Mouse (Mus musculus) C2C12 (cell line): ENCODE results near the gene Unc13c. TPM values are rescaled to one million over a fixed set of nuclear protein-coding genes. Genes with fewer than 3 reads are reported as not detected.

Experiments used
- H3K27me3 ChIP-seq: one replicate; pipeline ENCODE4 v1.6.1; 2011; ENCODE audit not compliant: control insufficient read depth, insufficient read depth, insufficient read length
- H3K36me3 ChIP-seq: one replicate; pipeline ENCODE4 v1.6.1; 2011; ENCODE audit not compliant: control insufficient read depth, insufficient read depth
- H3K4me3 ChIP-seq: one replicate; pipeline ENCODE4 v1.5.1; 2011; ENCODE audit warnings: mild to moderate bottlenecking, control low read depth; ENCODE audit not compliant: poor library complexity, insufficient read depth, severe bottlenecking
- H3K79me2 ChIP-seq: one replicate; pipeline ENCODE4 v1.6.1; 2011; ENCODE audit not compliant: control insufficient read depth, insufficient read depth
- H3K79me3 ChIP-seq: one replicate; pipeline ENCODE4 v1.6.1; 2011; ENCODE audit warnings: low read depth, control low read depth
- H3ac ChIP-seq: one replicate; pipeline ENCODE3; 2011; ENCODE audit warnings: low read depth; ENCODE audit not compliant: control insufficient read depth, insufficient read length
- CEBPB ChIP-seq: IDR thresholded peaks from one replicate; pipeline ENCODE4 v1.6.1; 2011; ENCODE audit warnings: low read depth, mild to moderate bottlenecking, control low read depth, moderate library complexity
- CTCF ChIP-seq: IDR thresholded peaks from one replicate; pipeline ENCODE4 v1.5.1; 2011; ENCODE audit not compliant: control insufficient read depth, insufficient read depth, insufficient read length
- FOSL1 ChIP-seq: IDR thresholded peaks from one replicate; pipeline ENCODE4 v1.8.0; 2011; ENCODE audit warnings: mild to moderate bottlenecking, low read length; ENCODE audit not compliant: poor library complexity, insufficient read depth, severe bottlenecking
- MAX ChIP-seq: IDR thresholded peaks from one replicate; pipeline ENCODE4 v1.6.1; 2011; ENCODE audit warnings: mild to moderate bottlenecking, control low read depth
- MYOD1 ChIP-seq: IDR thresholded peaks from one replicate; pipeline ENCODE4 v1.6.1; 2011; ENCODE audit warnings: low read depth; ENCODE audit not compliant: control insufficient read depth, insufficient read length
- MYOG ChIP-seq: IDR thresholded peaks from one replicate; pipeline ENCODE4 v1.6.1; 2011; ENCODE audit not compliant: control insufficient read depth, insufficient read length; ENCODE audit errors: extremely low read depth
- USF1 ChIP-seq: IDR thresholded peaks from one replicate; pipeline ENCODE4 v1.6.1; 2011; ENCODE audit warnings: low read depth, mild to moderate bottlenecking, control low read depth, moderate library complexity
- polyA plus RNA-seq: library from polyadenylated mRNA; unstranded; fragments of >200 nt; fragmentation: generic; extraction: Trizol; gene quantifications from one replicate; pipeline ENCODE4 v1.2.1, GENCODE M21; 2012; ENCODE audit warnings: missing spikeins

Gene Unc13c
- polyA plus RNA-seq, 1 experiment = under 0.01 TPM

DNA sequence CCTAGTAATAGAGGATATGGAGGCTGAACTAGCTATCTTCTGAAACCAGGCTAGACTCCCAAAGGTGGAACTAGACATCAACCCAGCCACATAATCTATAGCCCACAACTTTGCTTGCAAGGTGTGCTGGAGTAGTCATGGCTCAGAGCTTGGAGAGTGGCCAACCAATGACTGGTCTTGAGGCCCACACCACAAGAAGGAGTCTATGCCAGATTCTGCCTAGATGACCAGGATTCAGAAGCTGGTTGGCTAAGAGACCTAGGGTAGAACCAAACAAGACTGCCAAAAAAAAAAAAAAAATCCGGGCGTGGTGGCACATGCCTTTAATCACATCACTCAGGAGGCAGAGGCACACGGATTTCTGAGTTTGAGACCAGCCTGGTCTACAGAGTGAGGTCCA lies 70.2 kb downstream of the Unc13c start:
- H3ac ChIP-seq = no peak overlapping the region
- no peak for TF ChIP-seq USF1
- TF ChIP-seq CTCF = no peak
- no peak for TF ChIP-seq CEBPB
- no peak for TF ChIP-seq MYOG
- no peak for TF ChIP-seq MAX
- TF ChIP-seq FOSL1 = no peak
- TF ChIP-seq MYOD1 = no peak
- no peaks in the 10 kb centered on the region for H3K36me3 ChIP-seq
- no peaks in the 10 kb centered on the region for H3K79me3 ChIP-seq
- H3K27me3 ChIP-seq = no peaks in the 10 kb centered on the region
- no peaks in the 10 kb centered on the region for H3K79me2 ChIP-seq
- no peak overlapping the region for H3K4me3 ChIP-seq

DNA sequence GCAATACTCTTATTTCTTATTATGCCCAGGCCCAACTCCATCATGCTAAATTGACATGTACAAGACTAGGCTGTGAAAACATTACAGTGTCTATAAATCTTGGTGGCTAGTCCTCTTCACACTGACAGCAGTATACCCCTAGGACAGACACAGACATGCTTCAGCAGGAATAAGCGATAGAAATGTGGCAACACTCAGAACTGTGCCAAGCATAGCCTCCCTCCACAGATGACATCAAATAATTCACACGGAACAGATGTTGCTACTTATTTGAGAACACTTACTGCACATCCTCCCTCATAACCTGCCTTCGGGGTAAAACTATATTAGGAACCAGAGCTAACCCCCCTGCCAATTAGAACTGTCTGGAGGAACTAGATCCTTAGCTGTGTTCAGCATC lies 72.6 kb downstream of the Unc13c start:
- TF ChIP-seq MAX = no peak
- no peak for TF ChIP-seq CEBPB
- Histone ChIP-seq H3K4me3 (no peak overlapping the region), H3K79me2 (no peaks in the 10 kb centered on the region), H3K27me3 (no peaks in the 10 kb centered on the region), H3K79me3 (no peaks in the 10 kb centered on the region), H3K36me3 (no peaks in the 10 kb centered on the region), H3ac (no peak overlapping the region)

DNA sequence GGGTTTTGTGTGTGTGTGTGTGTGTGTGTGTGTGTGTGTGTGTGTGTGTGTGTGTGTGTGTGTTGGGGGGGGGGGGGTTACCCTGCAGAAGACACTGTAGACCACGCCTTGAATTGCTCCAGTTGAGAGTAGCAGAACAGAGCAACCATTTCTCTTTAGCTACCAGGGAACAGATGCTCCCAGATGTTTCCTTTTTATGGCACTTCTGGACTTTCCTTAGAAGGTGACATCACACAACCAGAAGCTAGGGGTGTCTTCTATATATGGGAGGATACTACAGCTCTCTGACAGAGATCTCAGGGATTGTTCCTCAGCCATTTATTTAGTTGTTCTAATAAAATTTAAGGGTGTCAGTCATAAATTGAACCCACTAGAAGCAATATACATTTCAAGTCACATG lies 85.2 kb downstream of the Unc13c start:
- no peak for TF ChIP-seq MYOD1

DNA sequence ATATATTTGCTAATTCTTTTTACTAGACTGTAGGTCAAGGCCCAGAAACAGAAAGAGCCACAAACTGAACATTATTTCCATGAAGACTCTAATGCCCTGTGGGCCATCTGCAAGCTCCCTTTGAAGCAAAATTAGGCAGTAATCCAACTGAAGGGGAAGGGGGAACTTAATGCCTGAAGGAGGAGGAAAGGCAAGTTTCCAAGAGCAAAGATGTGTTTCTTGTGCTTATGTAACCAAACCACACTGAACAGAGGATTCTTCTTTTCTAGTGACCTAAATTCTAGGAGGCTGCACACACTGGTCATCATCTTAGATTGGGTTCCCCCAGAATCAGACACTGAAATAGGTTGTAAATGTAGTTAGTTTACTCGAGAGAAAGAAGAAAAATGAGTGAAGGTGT lies 85.6 kb downstream of the Unc13c start:
- H3K4me3 ChIP-seq = no peak overlapping the region
- H3K79me2 ChIP-seq = no peaks in the 10 kb centered on the region
- H3K27me3 ChIP-seq = no peaks in the 10 kb centered on the region
- TF ChIP-seq CEBPB (no peak), FOSL1 (no peak), USF1 (no peak), MAX (no peak), MYOG (no peak), MYOD1 (no peak), CTCF (no peak)
- H3K79me3 ChIP-seq = no peaks in the 10 kb centered on the region
- no peak overlapping the region for H3ac ChIP-seq
- no peaks in the 10 kb centered on the region for H3K36me3 ChIP-seq

More for the DNA sequence above, 85.2 kb downstream of the Unc13c start:
- Histone ChIP-seq H3K27me3 (no peaks in the 10 kb centered on the region), H3K79me3 (no peaks in the 10 kb centered on the region), H3K36me3 (no peaks in the 10 kb centered on the region), H3K4me3 (no peak overlapping the region), H3K79me2 (no peaks in the 10 kb centered on the region), H3ac (no peak overlapping the region)

DNA sequence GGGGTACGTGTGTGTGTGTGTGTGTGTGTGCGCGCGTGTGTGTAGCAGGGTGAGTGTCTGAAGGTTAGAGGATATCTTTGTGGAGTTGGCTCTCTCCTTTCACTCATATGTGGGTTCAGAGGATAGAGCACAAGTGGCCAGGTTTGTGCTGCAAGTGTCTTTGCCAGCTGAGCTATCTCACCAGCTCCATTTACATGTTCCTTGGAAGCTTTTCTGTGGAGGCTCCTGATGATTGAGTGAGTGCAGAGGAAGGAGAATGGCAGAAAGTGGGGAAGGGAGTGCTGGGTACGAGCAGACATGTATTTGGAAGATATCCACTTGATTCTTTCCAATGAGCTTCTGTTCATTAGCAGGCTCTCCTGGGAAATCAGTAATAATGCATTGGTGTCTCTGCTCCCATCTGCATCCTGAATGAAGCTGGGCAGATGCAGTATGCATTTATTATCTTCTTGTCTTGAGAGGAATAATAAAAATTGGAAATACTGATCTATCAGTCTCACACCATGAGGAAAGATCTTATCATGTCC lies 86.3 kb downstream of the Unc13c start:
- TF ChIP-seq FOSL1 = no peak
- TF ChIP-seq MYOG = no peak
- TF ChIP-seq USF1 = no peak
- TF ChIP-seq MYOD1 = no peak
- TF ChIP-seq CEBPB = no peak
- no peak for TF ChIP-seq MAX
- TF ChIP-seq CTCF = no peak
- H3K79me3 ChIP-seq = no peaks in the 10 kb centered on the region
- H3K4me3 ChIP-seq = no peak overlapping the region
- no peaks in the 10 kb centered on the region for H3K36me3 ChIP-seq
- no peaks in the 10 kb centered on the region for H3K79me2 ChIP-seq
- H3K27me3 ChIP-seq = no peaks in the 10 kb centered on the region
- H3ac ChIP-seq = no peak overlapping the region

DNA sequence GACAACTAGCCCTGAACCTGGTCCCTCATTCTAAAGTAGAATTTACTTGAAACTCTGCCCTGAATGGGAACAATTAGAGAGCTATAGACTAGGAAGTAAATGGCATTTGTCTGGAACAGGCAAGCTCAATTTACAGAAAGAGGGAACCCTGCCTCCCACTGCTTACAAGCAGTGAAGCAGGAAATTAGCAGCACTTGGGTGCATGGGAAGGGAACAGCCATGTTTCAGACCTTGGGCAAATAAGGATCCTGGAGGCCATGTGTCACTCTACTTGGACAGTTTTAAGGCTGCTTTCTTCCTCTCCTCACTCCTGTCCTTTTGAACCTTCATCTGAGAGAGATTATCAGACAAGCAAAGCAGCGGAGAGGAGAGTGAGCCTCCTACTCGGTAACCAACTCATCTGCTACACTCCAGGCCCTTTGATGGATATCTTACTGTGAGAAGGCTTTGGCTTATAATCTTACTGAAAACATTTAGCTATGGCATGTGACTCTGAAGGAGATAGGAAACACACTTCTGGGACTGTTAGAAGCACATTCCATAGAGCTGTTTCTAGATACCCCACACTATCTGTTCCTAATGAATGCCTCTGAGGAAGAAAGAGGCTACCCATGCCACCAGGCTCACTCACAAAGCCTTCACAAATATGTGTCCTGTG lies 101.2 kb downstream of the Unc13c start:
- no peaks in the 10 kb centered on the region for H3K79me3 ChIP-seq
- no peak overlapping the region for H3ac ChIP-seq
- no peaks in the 10 kb centered on the region for H3K36me3 ChIP-seq
- no peak overlapping the region for H3K4me3 ChIP-seq
- no peaks in the 10 kb centered on the region for H3K27me3 ChIP-seq
- TF ChIP-seq MYOG (no peak), CEBPB (no peak), FOSL1 (no peak), USF1 (no peak), MYOD1 (no peak), MAX (no peak), CTCF (no peak)
- no peaks in the 10 kb centered on the region for H3K79me2 ChIP-seq
